Mouse (Mus musculus): Measurements from ENCODE around the gene D930020B18Rik.
A peak's percentile ranks its signal among the peaks of the same experiment; 100 is the strongest.

Gene D930020B18Rik

GRCm38 (mm10) chr10:121639573-121639972 is 1.8 kb upstream of the D930020B18Rik start:
- DNase-seq (ENCODE audit: low spot score in 2 of 2) = no peak

DNA sequence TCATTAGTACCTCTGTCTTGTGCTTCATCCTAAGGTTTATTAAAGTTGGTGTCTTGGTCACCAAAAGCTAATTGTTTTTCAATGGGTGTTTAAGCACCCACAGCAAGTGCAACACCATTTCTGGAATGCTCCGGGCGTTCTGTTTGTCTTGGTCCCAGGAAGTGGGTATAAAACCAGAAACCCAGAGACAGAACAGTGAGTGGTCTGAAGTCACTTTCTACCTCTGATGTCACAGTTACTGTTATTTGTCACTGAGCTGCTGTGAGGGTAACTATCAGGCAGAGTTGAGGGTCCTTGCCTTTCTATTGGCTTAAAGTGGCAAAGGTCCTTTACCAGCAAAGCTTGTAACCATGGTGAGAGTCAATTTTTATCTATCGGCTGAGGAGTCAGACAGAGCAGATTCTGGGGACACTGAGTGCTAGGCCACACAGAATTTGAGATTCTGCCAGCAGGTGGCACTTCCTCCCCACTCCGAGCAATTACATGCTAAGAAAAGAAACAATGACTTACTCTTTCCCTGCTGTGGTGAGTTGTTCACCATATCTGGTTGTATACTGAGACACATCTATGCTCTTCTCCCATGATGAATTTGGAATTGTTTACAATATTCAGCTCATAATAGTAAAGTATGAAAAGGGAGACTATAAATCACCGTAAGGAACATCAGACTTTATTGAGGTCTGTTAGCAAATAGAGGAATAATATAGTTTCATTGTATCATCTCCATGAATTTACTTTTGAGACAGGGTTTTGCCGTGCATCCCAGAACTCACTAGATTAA is 1.0 kb upstream of the D930020B18Rik start:
- no peak for DNase-seq (ENCODE audit: low spot score in 2 of 2)

DNA sequence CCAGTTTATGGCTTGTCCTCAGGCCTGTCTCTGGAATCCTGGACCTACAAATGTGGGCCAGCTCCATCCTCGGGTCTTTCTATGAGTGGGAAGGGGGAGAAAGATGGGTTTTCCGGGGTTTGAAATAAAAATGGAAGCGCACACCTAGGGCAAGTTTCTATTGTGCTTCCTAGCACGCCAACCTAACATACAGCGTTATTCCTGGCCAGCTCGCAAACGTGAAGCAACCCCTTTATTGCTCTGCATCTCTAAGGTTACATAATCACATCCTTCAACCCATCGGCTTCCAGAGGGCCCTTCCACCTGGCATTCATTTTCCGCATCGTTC is 480 bp upstream of the D930020B18Rik start:
- no peak for DNase-seq (ENCODE audit: low spot score in 2 of 2)

GRCm38 (mm10) chr10:121642054-121642947 is 913 bp downstream of the D930020B18Rik start:
- no peak for DNase-seq (ENCODE audit: low spot score in 2 of 2)

DNA sequence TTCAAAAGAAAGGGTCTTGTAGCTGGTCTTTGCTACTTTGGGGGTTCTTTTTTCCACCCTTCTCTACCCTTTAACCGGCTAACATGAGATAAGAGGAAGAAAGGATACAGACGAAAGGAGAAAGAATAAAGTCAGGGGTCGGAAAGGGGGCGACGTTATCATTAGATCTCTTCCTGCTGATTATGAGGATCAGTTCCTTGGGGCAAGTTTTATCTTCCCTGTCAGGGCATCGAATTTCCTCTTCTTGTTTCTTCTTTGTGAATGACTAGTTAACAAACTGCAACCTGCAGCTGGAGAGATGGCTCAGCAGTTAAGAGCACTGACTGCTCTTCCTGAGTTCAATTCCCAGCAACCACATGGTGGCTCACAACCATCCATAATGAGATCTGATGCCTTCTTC is 4.9 kb downstream of the D930020B18Rik start:
- no peak for DNase-seq (ENCODE audit: low spot score in 2 of 2)

- DNase-seq (ENCODE audit: low spot score in 2 of 2) = no peak
Measured at GRCm38 (mm10) chr10:121653079-121653478, 11.7 kb downstream of the D930020B18Rik start.

GRCm38 (mm10) chr10:121655907-121656306 is 14.5 kb downstream of the D930020B18Rik start:
- DNase-seq (ENCODE audit: low spot score in 2 of 2) = no peak

- no peak for DNase-seq (ENCODE audit: low spot score in 2 of 2)
Measured at GRCm38 (mm10) chr10:121662711-121663110, 21.3 kb downstream of the D930020B18Rik start.

GRCm38 (mm10) chr10:121663599-121663998 is 22.2 kb downstream of the D930020B18Rik start:
- DNase-seq (ENCODE audit: low spot score in 2 of 2) = no peak

- no peak for DNase-seq (ENCODE audit: low spot score in 2 of 2)
Measured at GRCm38 (mm10) chr10:121665631-121666145, 24.3 kb downstream of the D930020B18Rik start.

GRCm38 (mm10) chr10:121669103-121669502 is 27.7 kb downstream of the D930020B18Rik start:
- no peak for DNase-seq (ENCODE audit: low spot score in 2 of 2)

GRCm38 (mm10) chr10:121677019-121677418 is 35.6 kb downstream of the D930020B18Rik start:
- DNase-seq (ENCODE audit: low spot score in 2 of 2) = no peak

DNA sequence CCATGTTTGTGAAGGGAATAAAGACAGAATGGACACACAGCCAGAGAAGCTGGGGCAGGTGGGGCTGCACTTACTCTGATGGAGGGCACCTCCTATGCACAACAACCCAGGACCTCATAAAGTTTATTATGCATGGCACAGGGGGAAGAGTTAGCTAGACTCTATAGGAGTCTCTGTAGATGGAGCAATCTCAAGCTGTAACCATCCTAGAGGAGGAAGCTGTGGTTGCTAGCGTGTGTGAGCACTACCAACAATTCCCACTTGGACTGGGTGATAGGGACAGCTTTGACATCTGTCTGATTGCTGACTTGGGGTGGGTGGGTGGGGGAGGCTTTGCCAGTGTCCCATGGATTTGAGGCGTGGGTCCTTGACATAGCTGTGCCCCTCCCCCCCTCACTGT is 39.5 kb downstream of the D930020B18Rik start:
- DNase-seq (ENCODE audit: low spot score in 2 of 2) = no peak

DNA sequence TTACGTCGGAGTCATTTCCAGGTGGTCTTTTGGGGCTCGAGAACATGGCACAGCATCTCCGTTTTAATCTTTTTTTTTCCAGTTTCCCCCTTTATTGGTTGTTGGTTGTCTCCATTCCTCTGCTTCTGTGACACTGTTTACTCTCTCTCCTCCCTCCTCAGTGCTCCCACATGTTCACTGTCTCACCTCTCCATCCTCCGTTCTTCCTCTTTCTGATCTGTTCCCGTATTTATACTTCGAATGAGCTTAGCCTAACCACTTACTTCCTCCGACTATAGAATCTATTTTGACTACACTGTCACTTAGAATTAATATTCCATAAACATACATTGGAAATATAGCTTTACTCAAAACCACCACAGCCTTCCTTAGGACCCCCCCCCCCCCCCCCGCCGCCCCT is 41.2 kb downstream of the D930020B18Rik start:
- no peak for DNase-seq (ENCODE audit: low spot score in 2 of 2)

GRCm38 (mm10) chr10:121686153-121686660 is 44.8 kb downstream of the D930020B18Rik start:
- DNase-seq (ENCODE audit: low spot score in 2 of 2) = no peak

DNA sequence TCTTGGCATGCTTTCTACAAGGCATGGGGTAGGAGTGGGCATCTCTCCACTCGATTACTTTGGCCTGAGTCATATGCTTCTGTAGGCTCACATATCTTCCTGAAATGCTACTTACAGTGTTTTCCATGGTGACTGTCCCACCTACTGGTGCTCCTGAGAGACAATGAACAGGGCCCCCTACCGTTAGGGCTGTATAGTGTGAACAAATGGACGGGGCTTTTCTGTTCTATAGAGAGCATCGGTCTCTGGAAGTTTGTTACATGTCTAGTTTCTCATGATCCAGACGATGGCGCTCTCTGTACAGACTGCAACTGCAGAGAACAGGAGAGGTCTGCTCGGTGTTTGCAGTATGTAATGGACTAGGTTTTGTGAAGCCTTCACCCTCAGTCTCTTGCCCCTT is 46.1 kb downstream of the D930020B18Rik start:
- DNase-seq (ENCODE audit: low spot score in 2 of 2) = no peak

GRCm38 (mm10) chr10:121689591-121690314 is 48.4 kb downstream of the D930020B18Rik start:
- peak; percentile 25 to 64 for DNase-seq (ENCODE audit: low spot score in 2 of 2)

DNA sequence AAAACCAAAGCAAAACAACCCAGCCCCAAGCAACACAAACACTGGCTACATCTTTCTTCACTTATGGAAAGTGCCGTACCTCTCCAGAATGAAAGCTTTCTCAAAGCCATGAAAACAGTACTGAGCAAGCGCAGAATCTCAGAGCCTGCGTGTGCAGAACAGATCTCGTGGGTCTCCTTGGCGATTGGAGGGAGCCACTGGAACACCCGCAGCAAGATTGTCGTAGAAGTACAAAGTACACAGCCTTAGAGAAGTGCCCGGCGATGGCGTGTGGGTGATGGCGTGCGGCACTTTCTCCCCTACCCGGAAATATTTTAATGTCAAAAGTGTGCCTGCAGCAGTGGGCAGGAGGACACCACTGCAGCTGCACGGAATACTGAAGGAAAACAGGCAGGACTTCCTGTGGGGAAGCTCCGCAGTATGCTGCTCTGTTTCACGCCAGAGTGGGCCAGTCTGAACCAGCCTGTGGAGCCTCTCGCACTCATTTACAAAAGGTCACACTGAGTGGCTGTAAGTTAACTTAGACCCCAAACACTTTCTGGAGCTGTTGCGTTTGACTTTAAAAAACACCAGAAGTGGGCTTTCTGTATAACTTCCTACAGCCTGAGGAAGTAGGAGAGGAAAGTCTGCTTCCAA is 51.7 kb downstream of the D930020B18Rik start:
- DNase-seq (ENCODE audit: low spot score in 2 of 2) = no peak

GRCm38 (mm10) chr10:121694567-121694966 is 53.2 kb downstream of the D930020B18Rik start:
- DNase-seq (ENCODE audit: low spot score in 2 of 2) = no peak

GRCm38 (mm10) chr10:121701296-121702248 is 60.2 kb downstream of the D930020B18Rik start:
- DNase-seq (ENCODE audit: low spot score in 2 of 2) = peak in 1 of 2 experiments; percentile 52

All from urinary bladder, postnatal 36 days (tissue).